Mouse (Mus musculus) spleen, embryonic (tissue): ENCODE results near the gene Anp32e.
"Not testable (repeated sequence)": the region's sequence is repeated elsewhere in the genome, so short reads cannot be mapped to it uniquely, and the experiment has no call there.

Experiments
- CTCF ChIA-PET: fragments of 350-600 bp; sonication (Branson Sonifier 250); formaldehyde crosslinking; loops from one replicate; lab custom pipeline; 2022; lab: Charles Lee

Anp32e gene

GRCm38 (mm10) chr3:95928658-95929503 lies at the start of gene Anp32e:
Gene Anp32e, plus strand, starts transcription at chr3:95929246.
- CTCF ChIA-PET, result interaction anchor here (0.6 kb wide), 1 partner anchor 111 kb away, joined by 13 read pairs; no protein-coding TSS in a partner anchor

- CTCF ChIA-PET, result interaction anchor here (0.5 to 1.9 kb wide), 5 partner anchors 11 to 382 kb away, joined by 3 to 10 read pairs (median 4); partner anchors contain the start of gene Aph1a
These were observed 46.8 kb upstream of the Anp32e start, which contains the start of gene Ciart for GRCm38 (mm10) chr3:95881979-95882815. Gene Ciart, minus strand, starts transcription at chr3:95882251.

GRCm38 (mm10) chr3:95882816-95883425 lies 46.1 kb upstream of the Anp32e start:
- CTCF ChIA-PET, result interaction anchor here (0.5 to 1.9 kb wide), 5 partner anchors 9 to 382 kb away, joined by 3 to 10 read pairs (median 5); partner anchors contain the start of gene Aph1a

GRCm38 (mm10) chr3:95884400-95884799 lies 44.6 kb upstream of the Anp32e start:
- CTCF ChIA-PET, result interaction anchor here (0.5 kb wide), 1 partner anchor 21 kb away, joined by 3 read pairs; no protein-coding TSS in a partner anchor

- CTCF ChIA-PET, result no interaction called here
These were observed 41.5 kb upstream of the Anp32e start for GRCm38 (mm10) chr3:95887596-95887995.

GRCm38 (mm10) chr3:95889664-95890063 lies 39.4 kb upstream of the Anp32e start:
- CTCF ChIA-PET, result interaction anchor here (0.6 kb wide), 1 partner anchor 212 kb away, joined by 3 read pairs; no protein-coding TSS in a partner anchor

GRCm38 (mm10) chr3:95891211-95892065 lies 37.6 kb upstream of the Anp32e start, which contains the start of gene BC028528:
Gene BC028528, minus strand, starts transcription at chr3:95892005.
- CTCF ChIA-PET, result interaction anchor here (0.5 kb wide), 1 partner anchor 20 kb away, joined by 3 read pairs; the partner anchor contains the start of gene Mrps21

GRCm38 (mm10) chr3:95892066-95893052 lies 36.7 kb upstream of the Anp32e start:
- CTCF ChIA-PET, result interaction anchor here (0.5 to 0.7 kb wide), 3 partner anchors 9 to 168 kb away, joined by 3 to 5 read pairs (median 4); partner anchors contain the start of gene Mrps21

GRCm38 (mm10) chr3:95893126-95893525 lies 35.9 kb upstream of the Anp32e start:
- CTCF ChIA-PET, result interaction anchor here (0.6 to 1.0 kb wide), 3 partner anchors 11 to 299 kb away, joined by 3 to 4 read pairs (median 4); partner anchors contain the start of gene Ciart

GRCm38 (mm10) chr3:95893606-95894316 lies 35.3 kb upstream of the Anp32e start, which contains the start of gene Aph1a:
Gene Aph1a, plus strand, starts transcription at chr3:95893969.
- CTCF ChIA-PET, result interaction anchor here (0.7 to 1.0 kb wide), 2 partner anchors 11 to 298 kb away, joined by 3 to 4 read pairs; partner anchors contain the start of gene Ciart

- CTCF ChIA-PET, result no interaction called here
These were observed 34.5 kb upstream of the Anp32e start for GRCm38 (mm10) chr3:95894317-95895160.

- CTCF ChIA-PET, result not testable (repeated sequence)
These were observed 33.5 kb upstream of the Anp32e start for GRCm38 (mm10) chr3:95895501-95895900.

GRCm38 (mm10) chr3:95899800-95900524 lies 29.1 kb upstream of the Anp32e start:
- CTCF ChIA-PET, result no interaction called here

GRCm38 (mm10) chr3:95901616-95902372 lies 27.3 kb upstream of the Anp32e start:
- CTCF ChIA-PET, result no interaction called here

GRCm38 (mm10) chr3:95902373-95902625 lies 26.7 kb upstream of the Anp32e start:
- CTCF ChIA-PET, result no interaction called here

GRCm38 (mm10) chr3:95902643-95903042 lies 26.4 kb upstream of the Anp32e start:
- CTCF ChIA-PET, result interaction anchor here (0.7 kb wide), 1 partner anchor 195 kb away, joined by 3 read pairs; no protein-coding TSS in a partner anchor
